Mouse (Mus musculus): ENCODE results near the gene Mcm9.

- TF ChIP-seq CTCF (conservative IDR thresholded peaks at IDR 0.05; ENCODE audit: low read length) = no peak
- no peak for TF ChIP-seq NANOG (IDR thresholded peaks at IDR 0.05; ENCODE audit: borderline replicate concordance, low read length)
- TF ChIP-seq POU5F1 (IDR thresholded peaks at IDR 0.05; ENCODE audit: borderline replicate concordance, low read length) = no peak
Measured at GRCm38 (mm10) chr10:53562001-53562400, 68.2 kb downstream of the Mcm9 start.
